Mouse (Mus musculus): ENCODE results near the gene Ccdc71. TPM values are rescaled to one million over a fixed set of nuclear protein-coding genes. Genes with fewer than 3 reads are reported as not detected.
A peak's percentile ranks its signal among the peaks of the same experiment; 100 is the strongest.

The Ccdc71 gene
- polyA plus RNA-seq, 1 experiment from 2014 or later = 48.6 TPM

DNA sequence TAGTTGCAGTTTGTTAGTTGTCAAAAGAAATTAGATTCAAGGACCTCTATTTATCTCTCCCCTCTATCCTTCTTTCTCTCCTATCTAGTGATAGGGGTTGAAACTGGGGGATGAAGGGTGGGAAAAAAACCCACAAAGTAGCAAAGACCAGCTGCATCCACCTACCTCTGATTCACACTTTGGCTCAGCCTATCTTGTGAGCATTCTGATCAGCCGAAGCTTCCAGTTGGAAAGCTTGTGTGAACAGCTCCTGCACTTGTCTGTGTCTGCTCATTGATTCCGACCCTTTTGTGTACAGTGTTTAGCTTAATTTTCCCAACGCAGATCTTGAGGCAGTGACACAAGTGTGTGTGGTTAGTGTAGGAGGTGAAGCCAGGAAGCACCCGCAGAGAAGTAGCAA, 6.9 kb upstream of the Ccdc71 start:
- DNase-seq (ENCODE audit: low spot score) (no peak), ATAC-seq (replicated peaks; ENCODE audit: low FRiP score) (no peak)
- WGBS = 81% methylated on average over 4 of the region's 4 CpGs
- Histone ChIP-seq H3K27ac (ENCODE audit: low read depth, low read length) (no peak overlapping the region), H3K4me3 (ENCODE audit: low read depth, low read length) (no peak overlapping the region), H3K27me3 (replicated peaks; ENCODE audit: control insufficient read depth, insufficient read depth, low read length) (no peaks in the 10 kb centered on the region), H3K9ac (ENCODE audit: low read depth, low read length) (no peak overlapping the region), H3K4me1 (replicated peaks; ENCODE audit: control insufficient read depth, insufficient read depth, low read length) (peaks cover 47% of the 10 kb centered on the region), H3K4me2 (peak overlapping the region; percentile 98; the same call in 1 of the 2 replicates), H3K36me3 (ENCODE audit: control insufficient read depth, insufficient read depth, low read length) (no peaks in the 10 kb centered on the region), H3K9me3 (ENCODE audit: control insufficient read depth, low read length) (no peaks in the 10 kb centered on the region)

DNA sequence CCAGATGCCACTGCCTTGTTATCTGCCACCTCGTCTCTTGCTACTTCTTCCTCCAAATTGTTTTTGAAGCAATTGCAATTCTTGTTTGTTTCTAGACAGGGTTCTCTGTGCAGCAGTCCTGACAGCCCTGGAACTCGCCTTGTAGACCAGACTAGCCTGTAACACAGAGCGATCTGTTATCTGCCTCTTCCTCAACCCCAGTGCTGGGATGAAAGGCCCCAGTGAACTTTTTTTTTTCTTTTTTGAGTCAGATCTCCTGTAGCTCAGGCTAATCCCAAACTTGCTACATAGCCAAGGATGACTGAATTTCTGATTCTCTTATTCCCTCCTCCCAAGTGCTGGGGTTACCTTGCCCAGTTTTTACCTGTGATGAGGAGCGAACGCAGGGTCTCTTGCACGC, 5.9 kb upstream of the Ccdc71 start:
- DNase-seq (ENCODE audit: low spot score) (no peak), ATAC-seq (replicated peaks; ENCODE audit: low FRiP score) (no peak)
- Histone ChIP-seq H3K4me1 (replicated peaks; ENCODE audit: control insufficient read depth, insufficient read depth, low read length) (peaks cover 46% of the 10 kb centered on the region), H3K4me3 (ENCODE audit: low read depth, low read length) (no peak overlapping the region), H3K9me3 (ENCODE audit: control insufficient read depth, low read length) (no peaks in the 10 kb centered on the region), H3K36me3 (ENCODE audit: control insufficient read depth, insufficient read depth, low read length) (no peaks in the 10 kb centered on the region), H3K27ac (ENCODE audit: low read depth, low read length) (no peak overlapping the region), H3K27me3 (replicated peaks; ENCODE audit: control insufficient read depth, insufficient read depth, low read length) (no peaks in the 10 kb centered on the region), H3K9ac (ENCODE audit: low read depth, low read length) (no peak overlapping the region), H3K4me2 (no peak overlapping the region)
- 72% methylated on average over 6 of the region's 6 CpGs for WGBS

DNA sequence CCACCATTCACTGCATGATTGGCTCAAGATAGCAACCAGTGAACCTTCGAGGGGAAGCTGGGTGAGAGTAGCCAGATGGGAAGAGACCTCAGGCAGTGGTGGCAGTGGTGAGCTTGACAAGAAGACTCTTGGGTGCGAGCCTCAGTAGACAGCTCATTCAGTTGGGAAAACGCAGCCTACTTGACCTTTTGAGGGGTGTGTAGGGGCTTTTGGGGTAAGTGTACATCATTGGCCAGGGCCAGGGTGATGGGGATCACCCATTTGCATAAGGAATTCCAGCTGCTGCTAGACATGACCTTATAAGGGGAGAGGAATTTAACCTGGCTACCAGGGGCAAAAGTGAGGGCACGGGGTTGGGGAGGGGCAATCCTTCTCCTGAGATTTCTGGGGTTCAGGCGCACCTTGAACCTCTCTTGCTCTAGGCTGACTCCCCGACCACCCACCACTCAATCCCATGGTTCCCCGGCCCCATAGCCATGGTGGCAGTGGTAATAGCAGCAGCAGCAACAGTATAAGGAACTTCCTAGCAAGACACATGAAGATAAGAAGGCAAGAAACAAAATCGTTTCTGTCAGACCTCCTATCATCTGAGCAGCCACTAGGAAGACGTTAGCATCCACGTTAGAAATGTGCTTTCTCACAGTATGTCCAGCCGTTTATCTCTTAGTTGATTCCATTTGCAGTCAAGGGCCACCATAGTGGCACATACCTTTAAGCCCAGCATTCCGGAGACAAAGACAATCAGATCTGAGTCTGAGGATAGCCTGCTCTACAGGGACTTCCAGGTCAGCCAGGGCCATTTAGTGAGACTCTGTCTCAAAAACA, 4.4 kb upstream of the Ccdc71 start:
- Histone ChIP-seq H3K4me1 (replicated peaks; ENCODE audit: control insufficient read depth, insufficient read depth, low read length) (peaks cover 33% of the 10 kb centered on the region), H3K9ac (ENCODE audit: low read depth, low read length) (no peak overlapping the region; the same call in 1 of the 2 replicates), H3K9me3 (ENCODE audit: control insufficient read depth, low read length) (no peaks in the 10 kb centered on the region), H3K4me3 (ENCODE audit: low read depth, low read length) (no peak overlapping the region), H3K27ac (ENCODE audit: low read depth, low read length) (peak overlapping the region; percentile 35; the same call in 1 of the 2 replicates), H3K36me3 (ENCODE audit: control insufficient read depth, insufficient read depth, low read length) (no peaks in the 10 kb centered on the region), H3K4me2 (no peak overlapping the region), H3K27me3 (replicated peaks; ENCODE audit: control insufficient read depth, insufficient read depth, low read length) (no peaks in the 10 kb centered on the region)
- no peak for DNase-seq (ENCODE audit: low spot score)
- ATAC-seq (replicated peaks; ENCODE audit: low FRiP score) = no peak
- 52% methylated on average over 12 of the region's 12 CpGs for WGBS

DNA sequence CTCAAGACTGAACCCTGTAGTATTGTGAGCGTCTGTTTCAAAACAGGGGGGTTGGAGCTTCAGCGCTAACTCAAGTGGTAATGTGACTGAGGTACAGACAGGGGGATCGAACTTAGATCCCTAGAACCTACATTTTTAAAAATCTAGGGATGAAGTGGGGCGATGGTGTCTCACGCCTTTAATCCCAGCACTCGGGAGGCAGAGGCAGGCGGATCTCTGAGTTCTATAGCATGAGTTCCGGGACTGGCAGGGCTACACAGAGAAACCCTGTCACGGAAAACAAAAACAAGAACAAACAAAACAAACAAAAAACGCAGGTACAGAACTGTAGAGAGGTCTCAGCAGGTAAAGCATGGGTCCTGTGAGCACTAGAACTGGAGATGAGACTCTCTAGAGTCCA, 3.4 kb upstream of the Ccdc71 start:
- ATAC-seq (replicated peaks; ENCODE audit: low FRiP score) (no peak), DNase-seq (ENCODE audit: low spot score) (no peak)
- Histone ChIP-seq H3K27ac (ENCODE audit: low read depth, low read length) (no peak overlapping the region), H3K36me3 (ENCODE audit: control insufficient read depth, insufficient read depth, low read length) (peaks cover 2% of the 10 kb centered on the region; the same call in 1 of the 2 replicates), H3K4me3 (ENCODE audit: low read depth, low read length) (no peak overlapping the region), H3K9ac (ENCODE audit: low read depth, low read length) (no peak overlapping the region), H3K4me1 (replicated peaks; ENCODE audit: control insufficient read depth, insufficient read depth, low read length) (peaks cover 31% of the 10 kb centered on the region), H3K9me3 (ENCODE audit: control insufficient read depth, low read length) (no peaks in the 10 kb centered on the region), H3K4me2 (no peak overlapping the region), H3K27me3 (replicated peaks; ENCODE audit: control insufficient read depth, insufficient read depth, low read length) (no peaks in the 10 kb centered on the region)
- WGBS = 80% methylated on average over 10 of the region's 10 CpGs

DNA sequence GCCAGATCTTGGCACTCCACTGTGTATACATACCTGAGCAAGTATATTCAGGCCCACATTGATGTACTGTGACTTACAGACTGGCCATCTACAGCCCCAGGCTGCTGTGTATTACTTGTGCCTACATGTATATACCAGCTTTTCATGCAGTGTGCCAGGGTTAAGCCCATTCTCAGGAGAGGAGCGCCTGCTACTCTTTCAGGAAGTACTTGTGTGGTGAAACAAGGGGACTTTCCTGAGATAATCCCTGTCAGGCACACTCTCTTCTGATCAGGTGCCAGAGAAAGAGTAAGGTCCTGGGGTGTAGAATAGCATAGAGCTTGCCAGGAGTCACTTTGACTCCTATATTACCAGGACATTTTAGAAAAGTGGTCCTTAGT, 398 bp upstream of the Ccdc71 start:
- H3K4me3 ChIP-seq (ENCODE audit: low read depth, low read length) = peak overlapping the region; percentile 71
- H3K9me3 ChIP-seq (ENCODE audit: control insufficient read depth, low read length) = no peaks in the 10 kb centered on the region
- H3K36me3 ChIP-seq (ENCODE audit: control insufficient read depth, insufficient read depth, low read length) = peaks cover 15% of the 10 kb centered on the region
- H3K27me3 ChIP-seq (replicated peaks; ENCODE audit: control insufficient read depth, insufficient read depth, low read length) = no peaks in the 10 kb centered on the region
- peaks cover 19% of the 10 kb centered on the region for H3K4me1 ChIP-seq (replicated peaks; ENCODE audit: control insufficient read depth, insufficient read depth, low read length)
- H3K9ac ChIP-seq (ENCODE audit: low read depth, low read length) = no peak overlapping the region
- H3K27ac ChIP-seq (ENCODE audit: low read depth, low read length) = peak overlapping the region; percentile 81; the same call in 1 of the 2 replicates
- DNase-seq (ENCODE audit: low spot score) (no peak), ATAC-seq (replicated peaks; ENCODE audit: low FRiP score) (no peak)
- 86% methylated on average over 1 of the region's 1 CpGs for WGBS
- peak overlapping the region; percentile 75 for H3K4me2 ChIP-seq

DNA sequence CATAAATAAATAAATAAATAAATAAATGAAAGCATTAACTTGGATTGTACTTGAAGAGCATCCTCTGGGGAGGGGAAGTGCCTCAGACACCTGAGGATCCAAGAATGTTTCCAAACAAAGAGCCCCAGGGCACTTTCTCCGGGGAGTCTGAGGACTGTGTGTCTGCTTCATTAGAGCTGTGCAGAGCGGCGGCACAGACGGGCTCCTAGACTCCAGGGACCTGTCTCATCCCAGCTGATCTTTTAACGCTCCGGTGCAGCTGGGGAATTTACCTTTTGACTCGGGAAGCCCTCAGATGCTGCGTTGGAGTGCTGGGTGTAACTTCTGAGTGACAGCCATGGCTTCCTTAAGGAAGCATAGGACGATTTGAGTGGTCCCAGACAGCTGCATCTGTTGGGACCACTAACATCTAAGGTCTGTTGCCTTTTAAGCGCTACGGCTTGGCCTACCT, 879 bp downstream of the Ccdc71 start, which contains the start of gene Klhdc8b:
Klhdc8b (minus strand) TSS at position 401 of the 451 bp plus-strand sequence.
- DNase-seq (ENCODE audit: low spot score) (no peak), ATAC-seq (replicated peaks; ENCODE audit: low FRiP score) (no peak)
- Histone ChIP-seq H3K4me3 (ENCODE audit: low read depth, low read length) (peak within 1 kb of the TSS; percentile 71), H3K27me3 (replicated peaks; ENCODE audit: control insufficient read depth, insufficient read depth, low read length) (no peaks in the 10 kb centered on the region), H3K4me2 (peak within 1 kb of the TSS; percentile 75), H3K27ac (ENCODE audit: low read depth, low read length) (peak within 1 kb of the TSS; percentile 81), H3K36me3 (ENCODE audit: control insufficient read depth, insufficient read depth, low read length) (peaks cover 15% of the 10 kb centered on the region), H3K9ac (ENCODE audit: low read depth, low read length) (peak within 1 kb of the TSS; percentile 80), H3K4me1 (replicated peaks; ENCODE audit: control insufficient read depth, insufficient read depth, low read length) (peaks cover 14% of the 10 kb centered on the region), H3K9me3 (ENCODE audit: control insufficient read depth, low read length) (no peaks in the 10 kb centered on the region)
- WGBS = 27% methylated on average over 11 of the region's 11 CpGs

DNA sequence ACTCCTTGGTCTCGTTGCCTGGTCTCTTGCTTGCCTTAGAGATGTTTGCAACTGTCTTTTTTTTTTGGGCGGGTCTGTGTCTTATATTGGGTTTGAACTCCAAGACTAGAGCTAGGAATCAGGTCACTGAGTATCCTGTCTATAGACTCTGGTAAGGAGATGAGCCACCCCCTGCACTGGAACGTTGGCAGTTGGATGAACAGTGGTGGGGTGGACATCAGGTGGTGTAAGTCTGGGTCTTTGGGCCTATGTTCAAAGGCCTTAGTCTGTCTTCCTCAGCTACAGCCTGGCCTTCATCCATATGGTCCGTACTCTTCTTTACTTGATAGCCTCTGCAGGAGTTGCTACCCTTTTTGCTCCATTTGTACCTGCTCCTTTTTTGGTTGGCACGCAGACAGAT, 1.3 kb downstream of the Ccdc71 start:
- no peaks in the 10 kb centered on the region for H3K27me3 ChIP-seq (replicated peaks; ENCODE audit: control insufficient read depth, insufficient read depth, low read length)
- peak overlapping the region; percentile 13; the same call in 1 of the 2 replicates for H3K9ac ChIP-seq (ENCODE audit: low read depth, low read length)
- H3K27ac ChIP-seq (ENCODE audit: low read depth, low read length) = 0 out of 2 replicates have a peak overlapping the region, but pooled peaks have one; percentile 8
- peaks cover 13% of the 10 kb centered on the region for H3K4me1 ChIP-seq (replicated peaks; ENCODE audit: control insufficient read depth, insufficient read depth, low read length)
- DNase-seq (ENCODE audit: low spot score) (no peak), ATAC-seq (replicated peaks; ENCODE audit: low FRiP score) (no peak)
- 79% methylated on average over 5 of the region's 5 CpGs for WGBS
- H3K9me3 ChIP-seq (ENCODE audit: control insufficient read depth, low read length) = no peaks in the 10 kb centered on the region
- H3K4me2 ChIP-seq = peak overlapping the region; percentile 75
- peaks cover 15% of the 10 kb centered on the region for H3K36me3 ChIP-seq (ENCODE audit: control insufficient read depth, insufficient read depth, low read length)
- peak overlapping the region; percentile 71 for H3K4me3 ChIP-seq (ENCODE audit: low read depth, low read length)

DNA sequence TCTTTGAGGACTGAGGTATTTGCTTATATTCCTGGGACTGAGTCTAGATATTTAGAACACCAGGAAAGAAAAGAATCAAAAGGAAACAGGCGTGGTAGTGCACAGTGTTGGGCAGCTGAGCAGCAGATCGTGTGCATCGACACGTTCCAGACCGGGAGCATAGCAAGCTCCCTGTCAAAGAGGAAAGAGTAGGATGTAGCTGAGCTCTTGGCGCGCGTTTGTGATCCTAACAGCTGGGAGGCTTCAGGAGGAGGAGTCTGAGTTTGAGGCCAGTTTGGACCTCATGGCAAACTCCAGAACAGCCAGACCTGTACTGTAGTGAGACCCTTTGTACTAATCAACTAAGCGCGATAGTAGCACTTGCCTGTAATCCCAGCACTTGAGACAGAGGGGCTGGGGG, 1.9 kb downstream of the Ccdc71 start:
- H3K36me3 ChIP-seq (ENCODE audit: control insufficient read depth, insufficient read depth, low read length) = peaks cover 18% of the 10 kb centered on the region
- DNase-seq (ENCODE audit: low spot score) (no peak), ATAC-seq (replicated peaks; ENCODE audit: low FRiP score) (no peak)
- H3K27ac ChIP-seq (ENCODE audit: low read depth, low read length) = no peak overlapping the region
- peaks cover 13% of the 10 kb centered on the region for H3K4me1 ChIP-seq (replicated peaks; ENCODE audit: control insufficient read depth, insufficient read depth, low read length)
- H3K9ac ChIP-seq (ENCODE audit: low read depth, low read length) = peak overlapping the region; percentile 13; the same call in 1 of the 2 replicates
- peak overlapping the region; percentile 71 for H3K4me3 ChIP-seq (ENCODE audit: low read depth, low read length)
- peak overlapping the region; percentile 75 for H3K4me2 ChIP-seq
- H3K9me3 ChIP-seq (ENCODE audit: control insufficient read depth, low read length) = no peaks in the 10 kb centered on the region
- no peaks in the 10 kb centered on the region for H3K27me3 ChIP-seq (replicated peaks; ENCODE audit: control insufficient read depth, insufficient read depth, low read length)
- WGBS = 89% methylated on average over 10 of the region's 10 CpGs

DNA sequence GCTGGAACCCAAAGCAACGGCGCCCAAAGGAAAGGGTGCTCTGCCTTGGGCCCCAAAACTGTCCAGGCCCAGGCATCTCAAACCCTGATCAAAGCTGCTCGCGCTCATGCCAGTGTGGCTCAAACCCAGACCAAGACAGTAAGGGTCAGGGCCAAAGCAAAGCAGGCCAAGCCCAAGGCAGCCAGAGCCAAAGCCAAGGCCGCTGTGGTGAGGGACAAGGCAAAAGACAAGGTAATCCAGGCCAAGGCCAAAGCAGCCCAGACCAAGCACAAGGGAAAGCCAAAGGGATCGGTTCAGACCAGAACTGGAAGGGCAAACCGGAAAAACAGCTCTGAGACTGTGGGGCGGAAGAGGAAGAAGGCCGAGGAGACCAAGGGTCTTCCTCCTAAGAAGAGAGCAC, 3.4 kb downstream of the Ccdc71 start:
- no peak overlapping the region for H3K9ac ChIP-seq (ENCODE audit: low read depth, low read length)
- no peak overlapping the region for H3K27ac ChIP-seq (ENCODE audit: low read depth, low read length)
- H3K4me2 ChIP-seq = no peak overlapping the region
- no peaks in the 10 kb centered on the region for H3K9me3 ChIP-seq (ENCODE audit: control insufficient read depth, low read length)
- DNase-seq (ENCODE audit: low spot score) = no peak
- H3K4me1 ChIP-seq (replicated peaks; ENCODE audit: control insufficient read depth, insufficient read depth, low read length) = peaks cover 13% of the 10 kb centered on the region
- H3K4me3 ChIP-seq (ENCODE audit: low read depth, low read length) = no peak overlapping the region
- H3K36me3 ChIP-seq (ENCODE audit: control insufficient read depth, insufficient read depth, low read length) = peaks cover 18% of the 10 kb centered on the region
- 90% methylated on average over 9 of the region's 9 CpGs for WGBS
- ATAC-seq (replicated peaks; ENCODE audit: low FRiP score) = no peak
- H3K27me3 ChIP-seq (replicated peaks; ENCODE audit: control insufficient read depth, insufficient read depth, low read length) = no peaks in the 10 kb centered on the region
